Mouse (Mus musculus): ENCODE results near the gene Tmem151a. TPM values are rescaled to one million over a fixed set of nuclear protein-coding genes. Genes with fewer than 3 reads are reported as not detected.

Gene Tmem151a
- under 1 TPM in 1 of 2 experiments, not detected in 1; 0.29 TPM for polyA plus RNA-seq (2017; shearing (Covaris generic))

DNA sequence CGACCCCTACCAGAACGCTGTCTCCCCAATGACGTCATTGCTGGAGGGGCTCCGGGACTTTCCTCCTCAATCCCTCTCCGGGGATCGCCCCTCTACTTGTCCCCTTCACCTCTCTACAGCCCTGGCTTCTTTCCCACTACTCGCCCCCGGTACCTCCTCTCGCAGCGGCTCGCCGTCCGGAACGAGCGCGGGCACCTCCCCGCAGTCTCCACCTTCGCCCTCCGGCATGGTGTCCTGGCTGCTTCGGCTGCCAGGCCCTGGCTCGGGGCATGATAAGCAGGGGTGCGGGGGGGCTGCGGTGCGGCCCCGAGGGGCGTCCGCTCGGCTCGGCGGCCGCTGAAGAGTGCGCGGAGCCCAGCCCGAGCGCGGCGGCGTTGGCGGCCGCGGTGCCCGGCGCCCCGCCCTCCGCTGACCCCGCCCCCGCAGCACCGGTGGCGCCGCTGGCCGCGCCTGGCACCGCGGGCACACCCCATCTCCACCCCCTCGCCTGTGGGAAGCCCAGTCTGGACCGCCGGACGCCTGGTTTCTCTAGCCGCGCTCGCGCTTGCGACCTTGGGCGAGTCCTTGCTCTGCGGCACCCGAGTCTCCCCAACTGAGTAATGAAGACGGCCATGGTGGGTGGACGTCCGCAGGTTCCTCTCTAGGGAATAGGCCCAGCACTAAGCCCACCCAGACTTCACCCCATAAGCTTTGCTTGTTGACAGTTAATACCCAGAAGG lies at the start of gene Tmem151a:
TSS of gene Tmem151a (minus strand) at position 387 of the 719 bp plus-strand sequence.

DNA sequence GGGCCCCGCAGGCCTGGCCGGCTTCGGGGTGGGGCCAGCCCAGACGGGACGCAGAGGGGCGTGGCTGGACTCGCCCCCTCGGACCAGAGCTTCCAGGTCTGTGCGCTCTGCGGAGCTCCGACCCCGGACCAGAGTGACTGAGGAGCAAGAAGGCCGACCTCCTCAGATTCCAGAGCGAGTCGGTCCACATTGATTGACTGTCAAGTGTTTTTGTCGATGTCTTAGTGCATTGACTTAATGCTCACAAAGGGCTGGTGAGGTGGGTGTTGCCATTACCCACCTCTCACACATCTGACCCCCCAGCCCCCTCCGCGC lies 33.0 kb upstream of the Tmem151a start, which contains the start of gene Klc2:
TSS of gene Klc2 (minus strand) at position 177 of the 315 bp plus-strand sequence.

DNA sequence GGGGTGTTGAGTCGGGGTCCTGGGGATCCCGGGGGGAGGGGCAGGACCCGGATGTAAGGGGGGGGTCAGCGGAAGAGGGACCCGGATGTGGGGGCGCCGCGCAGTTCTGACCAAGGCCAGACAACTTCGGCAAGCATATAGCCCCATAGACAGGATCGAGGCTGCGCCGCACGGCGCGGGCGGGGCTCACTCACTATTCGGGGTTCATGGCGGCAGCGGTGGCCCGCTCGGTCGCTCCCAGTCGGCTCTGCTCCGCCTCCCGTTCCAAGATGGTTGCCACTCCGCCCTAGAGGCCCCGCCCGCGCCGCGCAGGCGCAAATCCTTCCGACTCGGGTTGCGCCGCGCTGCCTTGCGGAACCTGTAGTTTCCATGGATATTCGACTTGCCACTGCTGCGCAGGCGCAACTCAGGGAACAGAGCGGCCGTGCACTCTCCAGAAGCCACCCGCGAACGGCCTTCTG lies 21.4 kb upstream of the Tmem151a start, which contains the start of gene Rab1b:
TSS of gene Rab1b (minus strand) at position 342 of the 461 bp plus-strand sequence.

DNA sequence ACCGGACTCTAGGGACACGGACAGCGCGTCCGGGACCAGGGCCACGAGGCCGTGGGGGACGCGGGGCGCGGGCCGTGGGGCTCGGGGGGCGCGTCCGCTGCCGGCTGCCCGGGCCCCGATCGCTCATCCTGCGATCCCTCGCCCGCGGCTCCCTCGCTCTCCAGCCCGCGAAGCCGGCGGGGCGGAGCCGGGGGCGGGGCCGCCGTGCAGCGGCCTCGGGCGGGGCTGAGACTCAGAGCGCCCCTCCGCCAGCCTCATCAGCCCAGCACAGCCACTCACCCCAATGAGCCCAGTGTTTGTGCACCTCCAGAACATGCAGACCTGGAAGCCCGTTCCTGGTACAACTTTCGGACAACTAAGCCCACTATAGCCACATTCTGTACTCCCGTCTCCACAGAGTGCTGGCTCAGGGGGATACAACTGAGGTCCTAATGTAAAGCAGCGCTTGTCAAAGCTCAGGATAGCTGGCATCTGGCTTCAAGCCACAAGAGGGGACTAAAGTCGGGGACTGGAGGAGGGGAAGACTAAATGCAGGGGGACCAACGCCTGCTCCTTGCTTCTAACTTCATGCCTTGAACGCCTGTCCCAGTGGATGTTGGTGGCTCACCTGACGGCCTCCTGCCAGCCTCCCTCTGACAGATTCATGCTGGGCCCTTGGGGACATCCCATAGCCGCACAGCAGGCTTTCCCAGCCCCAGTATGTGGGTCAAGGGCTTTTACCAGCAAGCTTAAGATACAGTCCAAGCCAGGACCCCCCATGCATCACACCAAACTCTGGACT lies 13.2 kb upstream of the Tmem151a start, which contains the start of gene Cnih2:
TSS of gene Cnih2 (minus strand) at position 159 of the 781 bp plus-strand sequence.

DNA sequence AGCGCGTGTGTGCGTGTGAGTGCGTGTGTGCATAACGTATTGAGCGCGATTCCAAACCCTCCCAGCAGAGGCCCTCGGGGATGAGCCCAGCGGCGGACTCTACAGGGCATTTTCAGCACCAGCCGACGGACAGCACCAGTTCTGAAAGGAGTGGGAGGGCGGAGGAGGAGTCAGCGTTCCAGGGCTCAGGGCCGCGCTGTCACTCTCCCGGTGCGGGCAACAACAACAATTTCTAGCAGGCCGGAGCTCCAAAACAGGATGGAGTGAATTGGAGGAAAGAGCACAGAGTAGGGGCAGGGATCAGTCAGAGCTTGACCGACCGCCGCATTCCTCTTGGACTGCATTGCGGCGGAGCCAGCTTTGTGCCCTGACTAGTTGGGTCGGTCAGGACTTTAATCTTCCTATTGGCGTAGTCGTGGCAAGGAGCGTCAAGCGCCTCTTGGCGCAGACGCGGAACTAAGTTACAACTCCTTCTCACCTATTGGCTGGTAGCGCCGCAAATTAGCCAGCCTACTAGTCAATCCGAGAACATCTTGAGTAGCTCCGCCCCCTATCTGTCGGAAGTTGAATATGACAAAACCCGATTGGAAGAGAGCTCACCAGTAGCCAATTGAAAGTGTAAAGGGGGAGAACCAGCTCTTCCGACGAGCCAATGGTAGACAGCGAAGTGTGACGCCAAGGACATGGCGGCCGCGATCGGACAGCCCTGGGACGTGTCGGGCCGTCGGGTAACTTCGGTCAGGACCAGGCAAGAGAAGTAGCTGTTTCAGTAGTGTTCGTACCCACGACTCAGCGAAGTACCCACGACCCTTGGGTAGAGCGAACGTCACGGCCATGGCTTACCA lies 2.8 kb upstream of the Tmem151a start, which contains the start of gene Yif1a:
TSS of gene Yif1a (plus strand) at position 655 of the 845 bp plus-strand sequence.

DNA sequence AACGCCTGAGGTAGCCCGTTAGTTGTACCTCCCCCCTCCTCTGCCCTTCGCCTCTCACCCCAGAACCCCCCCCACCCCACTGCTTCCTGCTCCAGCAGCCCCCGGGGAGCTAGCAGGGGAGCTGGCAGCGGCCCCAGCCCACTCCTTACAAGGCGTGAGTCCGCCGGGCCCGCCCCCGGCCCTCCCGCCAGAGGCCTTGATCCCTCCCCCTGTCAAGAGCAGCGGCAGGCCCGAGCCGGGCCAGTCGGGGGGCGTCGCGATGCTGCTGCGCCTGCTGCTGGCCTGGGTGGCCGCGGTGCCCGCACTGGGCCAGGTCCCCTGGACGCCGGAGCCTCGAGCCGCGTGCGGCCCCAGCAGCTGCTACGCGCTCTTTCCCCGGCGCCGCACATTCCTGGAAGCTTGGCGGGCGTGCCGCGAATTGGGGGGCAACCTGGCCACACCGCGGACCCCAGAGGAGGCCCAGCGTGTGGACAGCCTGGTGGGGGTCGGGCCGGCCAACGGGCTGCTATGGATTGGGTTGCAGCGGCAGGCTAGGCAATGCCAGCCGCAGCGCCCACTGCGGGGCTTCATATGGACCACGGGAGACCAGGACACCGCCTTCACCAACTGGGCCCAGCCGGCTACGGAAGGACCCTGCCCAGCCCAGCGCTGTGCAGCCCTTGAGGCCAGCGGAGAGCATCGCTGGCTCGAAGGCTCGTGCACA lies 17.3 kb downstream of the Tmem151a start, which contains the start of gene Cd248:
TSS of gene Cd248 (plus strand) at position 212 of the 703 bp plus-strand sequence.

DNA sequence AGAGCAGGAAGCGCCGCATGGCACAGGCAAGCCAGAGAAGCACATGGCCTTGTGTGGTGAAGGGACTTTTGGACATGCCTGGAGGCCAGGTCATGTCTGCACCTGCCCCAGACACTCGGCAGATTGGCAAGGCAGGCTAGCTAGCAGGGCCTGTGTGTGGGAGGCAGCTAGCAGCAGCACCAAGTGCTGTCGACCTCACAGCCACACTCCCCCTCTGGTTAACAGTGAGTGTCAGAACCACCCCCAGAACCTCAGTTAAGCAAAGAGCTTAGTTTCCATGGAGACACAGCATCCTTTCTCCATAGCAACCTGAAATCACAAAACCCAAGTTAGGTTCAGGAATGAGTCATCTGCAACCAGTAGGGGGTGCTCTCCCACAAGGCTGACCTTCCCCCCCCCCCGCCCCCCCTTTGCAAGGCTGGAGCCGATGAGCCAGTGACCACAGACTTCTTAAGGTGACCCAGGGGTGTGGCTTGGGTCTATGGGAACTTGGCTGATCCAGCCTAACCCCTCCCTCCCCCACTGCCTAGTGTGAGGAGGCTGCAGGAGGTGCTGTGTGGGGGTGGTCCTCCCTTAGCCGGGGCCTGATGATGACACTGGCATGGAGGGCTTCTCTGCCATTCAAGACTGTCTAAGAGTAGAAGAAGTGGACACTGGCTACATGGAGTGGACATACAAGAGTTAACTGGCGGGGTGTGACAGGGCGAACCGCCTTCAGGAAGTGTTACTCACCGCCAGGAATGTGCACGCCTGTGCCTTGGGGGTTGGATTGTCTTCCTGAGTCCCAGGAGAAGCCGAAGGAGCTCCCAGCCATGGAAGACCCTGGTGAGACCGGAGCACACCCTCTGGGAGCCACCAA lies 35.1 kb downstream of the Tmem151a start, which contains the start of gene Rin1:
TSS of gene Rin1 (plus strand) at position 435 of the 859 bp plus-strand sequence.

DNA sequence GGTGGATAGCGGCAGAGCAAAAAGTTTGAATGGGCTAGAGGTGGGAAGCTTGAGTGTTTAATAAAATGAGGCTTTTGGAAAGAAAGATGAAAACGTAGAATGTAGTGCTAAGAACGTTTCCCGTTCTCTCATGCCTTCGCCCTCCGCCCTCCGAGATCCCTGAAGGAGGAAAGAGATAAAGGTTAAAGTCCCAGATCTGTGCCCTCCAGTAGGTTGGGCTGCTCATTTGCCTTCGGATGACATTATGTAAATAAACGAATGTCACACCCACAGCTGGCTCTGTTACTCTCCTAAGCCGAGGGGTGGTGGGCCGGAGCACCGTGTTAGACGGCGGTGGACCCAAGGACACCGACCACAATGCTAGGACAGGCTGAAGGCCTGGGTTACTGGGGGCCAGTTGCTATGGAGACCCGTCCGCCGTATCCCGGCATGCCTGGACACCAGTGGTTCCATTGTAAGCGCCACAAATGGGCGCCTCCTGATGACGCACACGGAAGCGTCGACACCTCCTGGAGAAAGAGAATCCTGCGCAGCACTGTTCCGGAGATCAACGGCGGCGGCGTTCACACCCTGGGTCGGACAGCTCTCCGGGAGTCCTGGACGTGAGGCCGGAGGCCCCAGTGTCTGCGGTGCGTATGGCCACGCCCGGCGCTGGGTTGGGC lies 44.3 kb downstream of the Tmem151a start, which contains the start of gene Brms1:
TSS of gene Brms1 (plus strand) at position 493 of the 662 bp plus-strand sequence.

DNA sequence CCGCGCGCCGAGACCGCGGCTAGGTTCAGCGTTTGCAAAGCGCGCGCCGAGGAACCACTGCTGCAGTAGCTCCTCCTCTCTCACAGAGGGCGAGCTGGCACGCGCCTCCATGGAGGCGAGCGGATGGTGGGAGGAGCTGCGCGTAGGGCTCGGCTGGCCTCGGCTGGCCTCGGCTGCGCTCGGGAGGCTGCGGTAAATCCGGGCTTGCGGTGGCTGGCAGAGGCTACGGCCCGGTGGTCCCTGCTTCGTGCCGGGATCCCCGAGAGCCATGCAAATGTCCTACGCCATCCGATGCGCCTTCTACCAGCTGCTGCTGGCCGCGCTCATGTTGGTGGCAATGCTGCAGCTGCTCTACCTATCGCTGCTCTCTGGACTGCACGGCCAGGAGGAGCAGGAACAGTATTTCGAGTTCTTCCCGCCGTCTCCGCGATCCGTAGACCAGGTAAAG lies 46.6 kb downstream of the Tmem151a start, which contains the start of the genes B4gat1 and AC124502.3:
TSS of gene B4gat1 (plus strand) at position 118 of the 448 bp plus-strand sequence.
TSS of gene AC124502.3 (plus strand) at position 183 of the 448 bp plus-strand sequence.

DNA sequence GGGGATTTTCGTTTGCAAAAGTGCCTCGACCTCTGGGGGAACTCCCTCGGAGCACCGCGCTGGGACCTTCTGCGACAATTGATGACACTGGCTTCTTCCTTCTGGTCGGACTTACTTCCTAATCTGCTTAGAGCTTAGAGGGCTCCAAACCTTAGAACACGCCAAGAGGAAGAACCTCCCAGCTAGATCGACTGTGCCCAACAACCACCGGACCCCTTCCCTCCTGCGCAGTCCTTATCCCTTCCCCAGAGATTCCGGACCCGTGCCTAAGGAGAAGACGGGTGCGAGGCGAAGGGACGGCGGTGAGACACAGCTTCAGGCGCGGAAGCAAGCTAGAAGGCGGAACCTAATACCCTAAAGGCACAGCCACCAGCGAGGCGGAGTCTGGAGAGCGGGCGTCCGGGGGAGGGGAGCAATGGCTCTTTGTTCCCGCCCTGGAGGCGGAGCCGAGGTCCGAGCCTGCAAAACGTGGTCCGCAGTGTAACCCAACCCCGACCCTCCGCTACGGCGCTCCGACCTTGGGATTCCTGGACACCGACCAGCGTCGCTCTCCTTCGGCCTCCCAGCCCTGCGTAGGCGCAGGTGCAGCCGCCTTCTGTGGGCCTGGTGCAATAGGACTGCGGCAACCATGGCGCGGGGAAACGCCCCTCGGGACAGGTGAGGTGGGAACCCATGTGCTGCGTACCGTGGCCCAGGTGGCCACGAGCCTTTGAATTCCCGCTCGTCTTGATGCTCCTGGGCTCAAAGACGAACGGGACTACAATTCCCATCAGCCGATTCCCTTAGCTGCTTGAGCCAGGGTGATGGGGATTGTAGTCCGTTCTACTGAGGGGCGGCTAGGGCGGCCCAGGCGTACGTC lies 61.5 kb downstream of the Tmem151a start, which contains the start of gene Slc29a2:
TSS of gene Slc29a2 (plus strand) at position 240 of the 859 bp plus-strand sequence.

Other genes with a start within 250 kb of the Tmem151a start
- 100 to 1,000 TPM; 132 to 164 TPM for gene Ccs, start 246.2 kb downstream of the Tmem151a start, polyA plus RNA-seq (2017; shearing (Covaris generic))
- gene Ccdc87, start 246.2 kb downstream of the Tmem151a start, polyA plus RNA-seq (2017; shearing (Covaris generic)): under 1 TPM; 0.05 to 0.41 TPM
- 1 to 10 TPM; 3.3 to 6.6 TPM for gene Ctsf, start 230.4 kb downstream of the Tmem151a start, polyA plus RNA-seq (2017; shearing (Covaris generic))
- gene Actn3, start 207.6 kb downstream of the Tmem151a start, polyA plus RNA-seq (2017; shearing (Covaris generic)): under 1 TPM; 0.06 to 0.35 TPM
- 10 to 100 TPM in 1 of 2 experiments, 1 to 10 TPM in 1; 6.8 to 12.0 TPM for gene Zdhhc24, start 206.9 kb downstream of the Tmem151a start, polyA plus RNA-seq (2017; shearing (Covaris generic))
- under 1 TPM; 0.44 to 0.49 TPM for gene Bbs1, start 178.9 kb downstream of the Tmem151a start, polyA plus RNA-seq (2017; shearing (Covaris generic))
- gene Dpp3, start 157.2 kb downstream of the Tmem151a start, polyA plus RNA-seq (2017; shearing (Covaris generic)): 100 to 1,000 TPM in 1 of 2 experiments, 10 to 100 TPM in 1; 85.9 to 129 TPM
- under 1 TPM; 0.35 to 0.90 TPM for gene Peli3, start 142.4 kb downstream of the Tmem151a start, polyA plus RNA-seq (2017; shearing (Covaris generic))
- gene Mrpl11, start 123.4 kb downstream of the Tmem151a start, polyA plus RNA-seq (2017; shearing (Covaris generic)): 10 to 100 TPM; 51.3 to 68.1 TPM
- gene Npas4, start 95.2 kb downstream of the Tmem151a start, polyA plus RNA-seq (2017; shearing (Covaris generic)): under 1 TPM in 1 of 2 experiments, not detected in 1; 0.85 TPM
- gene Slc29a2, start 61.7 kb downstream of the Tmem151a start, polyA plus RNA-seq (2017; shearing (Covaris generic)): 1 to 10 TPM; 1.7 to 2.1 TPM
- 10 to 100 TPM; 12.0 to 16.9 TPM for gene B4gat1, start 46.7 kb downstream of the Tmem151a start, polyA plus RNA-seq (2017; shearing (Covaris generic))
- under 1 TPM; 0.57 to 0.63 TPM for gene AC124502.3, start 46.6 kb downstream of the Tmem151a start, polyA plus RNA-seq (2017; shearing (Covaris generic))
- 10 to 100 TPM; 79.6 to 86.4 TPM for gene Brms1, start 44.2 kb downstream of the Tmem151a start, polyA plus RNA-seq (2017; shearing (Covaris generic))
- not detected for gene Rin1, start 35.0 kb downstream of the Tmem151a start, polyA plus RNA-seq (2017; shearing (Covaris generic))
- under 1 TPM in 1 of 2 experiments, not detected in 1; 0.26 TPM for gene Cd248, start 17.5 kb downstream of the Tmem151a start, polyA plus RNA-seq (2017; shearing (Covaris generic))
- gene Yif1a, start 3.0 kb upstream of the Tmem151a start, polyA plus RNA-seq (2017; shearing (Covaris generic)): 10 to 100 TPM; 48.8 to 50.8 TPM
- 1 to 10 TPM; 2.0 to 5.3 TPM for gene Cnih2, start 13.0 kb upstream of the Tmem151a start, polyA plus RNA-seq (2017; shearing (Covaris generic))
- gene Rab1b, start 21.5 kb upstream of the Tmem151a start, polyA plus RNA-seq (2017; shearing (Covaris generic)): 100 to 1,000 TPM; 225 to 243 TPM
- gene Klc2, start 33.0 kb upstream of the Tmem151a start, polyA plus RNA-seq (2017; shearing (Covaris generic)): 1 to 10 TPM; 2.6 to 4.1 TPM
- 100 to 1,000 TPM in 1 of 2 experiments, 10 to 100 TPM in 1; 73.5 to 129 TPM for gene Pacs1, start 187.6 kb upstream of the Tmem151a start, polyA plus RNA-seq (2017; shearing (Covaris generic))
- gene Sf3b2, start 209.9 kb upstream of the Tmem151a start, polyA plus RNA-seq (2017; shearing (Covaris generic)): 100 to 1,000 TPM; 293 to 325 TPM
- gene Gal3st3, start 212.8 kb upstream of the Tmem151a start, polyA plus RNA-seq (2017; shearing (Covaris generic)): under 1 TPM; 0.10 to 0.39 TPM